Mouse (Mus musculus): ENCODE results near the gene CN725425. TPM values are rescaled to one million over a fixed set of nuclear protein-coding genes. Genes with fewer than 3 reads are reported as not detected.
A peak's percentile ranks its signal among the peaks of the same experiment; 100 is the strongest.

CN725425 gene
- polyA plus RNA-seq, 1 experiment from 2014 or later, result not detected

DNA sequence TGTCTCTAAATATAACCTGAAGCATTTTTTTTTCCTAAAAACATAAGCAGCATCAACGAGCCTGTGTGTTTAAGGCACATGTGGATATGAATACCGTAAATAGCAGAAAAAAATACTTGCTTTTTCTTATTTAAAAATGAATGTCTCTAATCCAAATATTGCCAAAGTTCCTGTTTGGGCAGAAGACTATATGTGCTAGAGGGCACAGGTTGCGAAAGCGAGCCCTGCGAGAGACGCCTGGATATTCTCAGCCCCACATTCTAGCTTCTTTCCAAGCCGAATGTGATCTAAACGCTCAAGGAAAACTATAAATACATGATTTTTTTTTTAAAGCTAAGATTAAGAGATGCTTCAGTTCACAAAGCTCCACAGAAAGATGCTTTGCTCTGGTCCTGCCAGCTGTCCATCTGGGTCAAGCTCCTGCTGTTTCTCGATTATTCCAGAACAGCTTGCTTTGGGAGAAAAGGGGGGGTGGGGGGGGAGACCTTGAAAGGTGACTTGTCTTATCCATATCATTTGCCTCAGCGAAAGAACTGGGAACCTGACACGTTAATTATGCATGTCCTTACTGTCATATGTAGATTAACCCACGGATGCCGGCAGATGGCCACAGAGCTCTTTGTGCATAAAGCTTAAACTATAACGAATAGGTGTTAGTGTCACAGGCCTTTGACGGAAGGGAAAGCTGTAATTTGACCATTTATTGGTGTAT is 19.2 kb upstream of the CN725425 start:
- Histone ChIP-seq H3K27ac (replicated peaks) (no peak overlapping the region), H3K9ac (ENCODE audit: low read length) (no peak overlapping the region), H3K9me3 (ENCODE audit: control insufficient read depth, low read length) (no peaks in the 10 kb centered on the region), H3K27me3 (ENCODE audit: control insufficient read depth, insufficient read depth, low read length) (no peaks in the 10 kb centered on the region), H3K4me2 (replicated peaks; ENCODE audit: low read depth) (no peak overlapping the region), H3K36me3 (ENCODE audit: control insufficient read depth, insufficient read depth, low read length) (no peaks in the 10 kb centered on the region), H3K4me3 (ENCODE audit: low read depth, low read length) (no peak overlapping the region), H3K4me1 (replicated peaks; ENCODE audit: control insufficient read depth, insufficient read depth) (no peaks in the 10 kb centered on the region)
- no peak for DNase-seq (ENCODE audit: low spot score)
- no peak for ATAC-seq (ENCODE audit: low FRiP score, low TSS enrichment)
- WGBS, result 71% methylated on average over 15 of the region's 15 CpGs
- TF ChIP-seq EP300 (optimal IDR thresholded peaks at IDR 0.05) (no peak), CTCF (IDR thresholded peaks at IDR 0.05; ENCODE audit: low read depth) (no peak)

DNA sequence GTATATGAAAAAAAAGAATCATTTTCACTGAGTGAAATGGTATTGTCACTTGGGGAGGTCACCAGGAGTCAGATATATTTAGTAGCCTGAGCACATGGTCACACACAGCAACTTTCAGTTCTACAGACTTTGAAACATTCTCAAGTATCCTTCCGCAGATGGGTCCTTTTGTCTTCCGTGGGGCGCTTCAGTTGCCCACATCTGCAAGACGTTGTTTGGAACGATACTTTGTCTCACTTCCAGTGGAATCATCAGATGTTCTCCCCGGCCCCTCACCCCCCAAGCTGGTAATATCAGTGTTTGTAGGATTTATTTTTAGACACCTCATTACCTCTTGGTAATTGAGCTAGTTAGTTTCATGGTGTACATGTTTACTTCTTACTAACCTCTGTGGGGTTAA is 12.9 kb upstream of the CN725425 start:
- no peak for ATAC-seq (ENCODE audit: low FRiP score, low TSS enrichment)
- no peak for DNase-seq (ENCODE audit: low spot score)
- Histone ChIP-seq H3K36me3 (ENCODE audit: control insufficient read depth, insufficient read depth, low read length) (no peaks in the 10 kb centered on the region), H3K4me2 (replicated peaks; ENCODE audit: low read depth) (no peak overlapping the region), H3K27me3 (ENCODE audit: control insufficient read depth, insufficient read depth, low read length) (no peaks in the 10 kb centered on the region), H3K9ac (ENCODE audit: low read length) (no peak overlapping the region), H3K4me3 (ENCODE audit: low read depth, low read length) (no peak overlapping the region), H3K4me1 (replicated peaks; ENCODE audit: control insufficient read depth, insufficient read depth) (no peaks in the 10 kb centered on the region), H3K27ac (replicated peaks) (no peak overlapping the region), H3K9me3 (ENCODE audit: control insufficient read depth, low read length) (no peaks in the 10 kb centered on the region)
- 83% methylated on average over 6 of the region's 6 CpGs for WGBS
- TF ChIP-seq CTCF (IDR thresholded peaks at IDR 0.05; ENCODE audit: low read depth), result no peak

DNA sequence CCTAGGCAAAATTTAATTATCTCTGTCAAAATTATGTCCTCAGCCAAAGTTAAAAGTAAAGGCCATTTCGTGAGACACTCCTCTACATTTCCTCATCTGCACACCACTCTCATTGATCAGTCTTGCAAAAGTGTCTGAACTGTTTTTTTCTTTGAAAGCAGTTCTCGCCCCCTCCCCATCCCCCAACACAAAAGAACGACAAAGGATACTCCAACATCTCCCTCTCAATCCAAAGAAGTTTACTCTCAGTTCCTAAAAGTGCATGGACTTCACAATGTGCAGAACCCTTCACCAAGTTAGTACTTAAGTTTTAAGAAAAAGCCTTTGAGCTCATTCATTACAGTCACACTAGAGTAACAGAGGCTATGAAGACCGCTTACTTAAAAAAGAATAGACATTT is 9.3 kb upstream of the CN725425 start:
- Histone ChIP-seq H3K9me3 (ENCODE audit: control insufficient read depth, low read length) (no peaks in the 10 kb centered on the region), H3K4me2 (replicated peaks; ENCODE audit: low read depth) (peak overlapping the region; percentile 58), H3K4me3 (ENCODE audit: low read depth, low read length) (peak overlapping the region; percentile 40), H3K27ac (replicated peaks) (no peak overlapping the region), H3K36me3 (ENCODE audit: control insufficient read depth, insufficient read depth, low read length) (no peaks in the 10 kb centered on the region), H3K4me1 (replicated peaks; ENCODE audit: control insufficient read depth, insufficient read depth) (no peaks in the 10 kb centered on the region), H3K27me3 (ENCODE audit: control insufficient read depth, insufficient read depth, low read length) (no peaks in the 10 kb centered on the region), H3K9ac (ENCODE audit: low read length) (no peak overlapping the region)
- TF ChIP-seq CTCF (IDR thresholded peaks at IDR 0.05; ENCODE audit: low read depth), result no peak
- no peak for TF ChIP-seq EP300 (optimal IDR thresholded peaks at IDR 0.05)
- ATAC-seq (ENCODE audit: low FRiP score, low TSS enrichment) (no peak), DNase-seq (ENCODE audit: low spot score) (no peak)
- 63% methylated on average over 4 of the region's 4 CpGs for WGBS

DNA sequence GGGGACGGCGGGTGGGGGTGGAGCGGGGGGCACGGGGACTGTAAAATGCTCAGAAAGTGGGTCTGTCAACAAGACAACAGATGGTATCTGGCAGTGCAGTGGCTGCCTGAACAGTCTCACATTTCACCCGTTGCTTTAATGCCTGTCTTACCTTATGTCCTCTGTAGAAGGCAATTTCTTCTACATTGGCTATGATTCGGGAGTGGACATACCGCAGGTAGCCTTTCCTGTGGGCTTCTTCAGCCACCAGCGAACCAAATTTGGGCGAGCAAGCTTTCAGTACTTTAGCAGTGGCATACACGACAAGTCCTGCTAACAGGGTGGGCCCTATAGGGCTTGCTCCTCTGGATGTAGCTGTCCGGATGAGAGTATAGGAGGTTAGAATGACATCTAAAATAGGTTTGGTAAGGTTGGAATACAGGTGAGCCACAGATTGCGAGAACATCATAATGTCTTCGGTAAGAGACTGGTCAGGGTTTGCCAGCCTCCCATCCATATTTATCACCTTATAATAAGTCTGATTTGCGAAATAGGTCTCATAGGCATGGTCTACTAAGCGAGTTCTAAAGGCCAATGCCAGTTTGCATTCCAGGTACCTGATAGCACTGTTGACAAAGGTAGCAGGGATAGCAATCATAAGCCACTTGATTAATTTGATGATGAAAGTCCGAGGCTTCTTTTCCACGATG is 8.6 kb upstream of the CN725425 start:
- Histone ChIP-seq H3K4me3 (ENCODE audit: low read depth, low read length) (peak overlapping the region; percentile 40), H3K27ac (replicated peaks) (peak overlapping the region; percentile 75; the same call in 1 of the 2 replicates), H3K36me3 (ENCODE audit: control insufficient read depth, insufficient read depth, low read length) (no peaks in the 10 kb centered on the region), H3K27me3 (ENCODE audit: control insufficient read depth, insufficient read depth, low read length) (no peaks in the 10 kb centered on the region), H3K9ac (ENCODE audit: low read length) (peak overlapping the region; percentile 38; the same call in 1 of the 2 replicates), H3K4me2 (replicated peaks; ENCODE audit: low read depth) (peak overlapping the region; percentile 58), H3K4me1 (replicated peaks; ENCODE audit: control insufficient read depth, insufficient read depth) (no peaks in the 10 kb centered on the region), H3K9me3 (ENCODE audit: control insufficient read depth, low read length) (no peaks in the 10 kb centered on the region)
- ATAC-seq (ENCODE audit: low FRiP score, low TSS enrichment), result no peak
- WGBS, result 53% methylated on average over 17 of the region's 17 CpGs
- no peak for TF ChIP-seq EP300 (optimal IDR thresholded peaks at IDR 0.05)
- no peak for DNase-seq (ENCODE audit: low spot score)

DNA sequence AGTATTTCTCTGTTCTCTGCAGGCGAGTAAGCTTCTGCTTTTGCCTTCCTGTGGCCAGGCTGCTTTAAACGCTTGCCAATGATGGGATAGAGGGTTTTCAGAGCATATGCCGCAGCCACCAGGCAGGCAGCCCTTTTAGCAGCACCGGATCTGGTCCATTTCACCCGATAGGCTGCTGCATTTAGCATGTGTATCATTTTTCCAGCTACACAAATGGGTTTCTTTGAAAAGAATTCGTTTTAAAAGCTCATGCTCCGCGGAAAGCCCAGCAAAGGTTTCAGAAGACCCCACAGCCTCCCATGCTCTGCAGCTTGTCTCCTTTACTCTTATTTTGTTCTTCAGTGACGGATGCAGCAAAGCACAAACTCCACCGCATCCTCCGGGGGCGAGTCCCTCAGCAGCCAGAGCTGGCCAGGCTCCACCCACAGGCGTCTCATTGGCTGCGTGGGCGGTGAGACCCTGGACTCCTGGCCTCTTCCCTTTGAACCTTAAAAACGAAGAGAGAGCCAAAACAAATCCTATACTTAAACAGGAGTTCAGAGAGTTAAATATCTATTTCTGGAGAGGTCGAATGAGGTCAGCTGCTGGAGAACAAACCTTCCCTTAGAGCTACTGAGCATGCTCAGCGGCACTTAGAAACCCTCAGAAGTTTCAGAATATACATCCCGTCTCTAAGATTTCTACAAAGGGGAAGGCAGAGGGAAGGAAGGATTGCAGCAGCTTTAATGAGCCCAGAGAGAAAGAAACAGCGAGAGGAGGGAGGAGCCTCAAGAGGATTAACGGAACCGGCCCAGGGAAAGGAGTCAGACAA is 7.7 kb upstream of the CN725425 start, which contains the start of gene Abcd2:
Gene Abcd2, minus strand, starts transcription at position 388 of the 811 bp plus-strand sequence.
- H3K4me1 ChIP-seq (replicated peaks; ENCODE audit: control insufficient read depth, insufficient read depth), result no peaks in the 10 kb centered on the region
- under 1% methylated on average over 22 of the region's 22 CpGs for WGBS
- peak; percentile 57 for DNase-seq (ENCODE audit: low spot score)

More for the DNA sequence above, 7.7 kb upstream of the CN725425 start, which contains the start of gene Abcd2:
- Histone ChIP-seq H3K4me2 (replicated peaks; ENCODE audit: low read depth) (peak within 1 kb of the TSS; percentile 58), H3K36me3 (ENCODE audit: control insufficient read depth, insufficient read depth, low read length) (no peaks in the 10 kb centered on the region), H3K9ac (ENCODE audit: low read length) (peak within 1 kb of the TSS; percentile 53), H3K4me3 (ENCODE audit: low read depth, low read length) (peak within 1 kb of the TSS; percentile 40), H3K9me3 (ENCODE audit: control insufficient read depth, low read length) (no peaks in the 10 kb centered on the region), H3K27me3 (ENCODE audit: control insufficient read depth, insufficient read depth, low read length) (no peaks in the 10 kb centered on the region), H3K27ac (replicated peaks) (peak within 1 kb of the TSS; percentile 75)
- ATAC-seq (ENCODE audit: low FRiP score, low TSS enrichment), result peak; percentile 88; the same call in 1 of the 2 replicates
- no peak for TF ChIP-seq CTCF (IDR thresholded peaks at IDR 0.05; ENCODE audit: low read depth)
- TF ChIP-seq EP300 (optimal IDR thresholded peaks at IDR 0.05), result no peak

Data from stomach, postnatal 0 days (tissue).